In the genomic region with DNA sequence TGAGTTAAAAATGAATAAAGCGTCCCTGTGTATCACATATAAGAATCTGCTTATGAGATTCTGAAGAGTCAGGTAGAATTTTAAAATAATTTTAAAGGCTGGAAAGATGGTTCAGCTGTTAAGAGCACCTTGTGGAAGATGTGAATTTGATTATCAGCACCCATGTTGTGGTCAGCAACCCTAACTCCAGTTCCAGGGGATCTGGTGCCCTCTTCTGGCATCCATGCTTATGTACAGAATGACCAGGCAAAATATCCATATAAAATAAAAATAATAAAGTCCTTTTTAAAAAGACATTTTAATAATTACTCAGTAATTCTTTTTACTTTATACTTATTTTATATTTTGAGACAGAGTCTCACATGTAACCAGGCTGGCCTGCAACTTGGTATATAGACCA, we compare ENCODE assay signal across 10 mouse cellular contexts. TPM values are rescaled to one million over a fixed set of nuclear protein-coding genes. Genes with fewer than 3 reads are reported as not detected.
DNase-seq lines count a peak whose midpoint lies in the region; ATAC-seq and TF ChIP-seq lines count a peak whose summit lies in the region.
"Had no signal": no experiment of that assay in that cellular context is flagged by ENCODE, and none has a peak within 500 bp of the region (broad histone marks: within the 10 kb centered on the region; RNA-seq: fewer than 3 reads in every experiment).

No protein-coding gene starts in this region.

- no peak overlapping the region for H3K27ac ChIP-seq in cerebellum, adult 2 months (ENCODE audit: insufficient read depth, low read length)
- H3K27ac ChIP-seq in cortical plate, adult 2 months (ENCODE audit: insufficient read depth, low read length): no peak overlapping the region
- H3K27ac ChIP-seq: heart, embryonic 13.5 days; liver, embryonic 13.5 days had no signal

- 0 out of 2 replicates have a peak, but pooled peaks have one; percentile 59 for ATAC-seq in megakaryocyte-erythroid progenitor cell, adult 5-6 weeks (replicated peaks; ENCODE audit: low FRiP score, low TSS enrichment, poor library complexity, severe bottlenecking)

- no peaks in the 10 kb centered on the region for H3K4me1 ChIP-seq in cerebellum, adult 2 months (ENCODE audit: control insufficient read depth, insufficient read depth, low read length)
- no peaks in the 10 kb centered on the region for H3K4me1 ChIP-seq in lung, adult 2 months (ENCODE audit: control insufficient read depth, insufficient read depth, low read length)
- no peaks in the 10 kb centered on the region for H3K4me1 ChIP-seq in cortical plate, adult 2 months (ENCODE audit: control insufficient read depth, insufficient read depth, low read length)
- H3K4me1 ChIP-seq: heart, embryonic 13.5 days; liver, embryonic 13.5 days had no signal

- no peak for DNase-seq in cerebellum, adult 2 months
- DNase-seq in cerebellum, postnatal 36 days: no peak
- DNase-seq in lung, adult 2 months: no peak
- DNase-seq in lung, postnatal 25 days (ENCODE audit: low spot score): no peak
- DNase-seq in layer of hippocampus, postnatal 10 days (ENCODE audit: low spot score in 2 of 2): no peak
- DNase-seq in thymus, postnatal 25 days: no peak
- DNase-seq: liver, embryonic 13.5 days had no signal

- no peak for TF ChIP-seq POLR2A in cerebellum, adult 2 months (IDR thresholded peaks at IDR 0.05; ENCODE audit: borderline replicate concordance, insufficient read depth, low read length)
- no peak for TF ChIP-seq POLR2A in lung, adult 2 months (IDR thresholded peaks at IDR 0.05; ENCODE audit: borderline replicate concordance, extremely low read depth, low read depth, low read length)
- no peak for TF ChIP-seq POLR2A in cortical plate, adult 2 months (IDR thresholded peaks at IDR 0.05; ENCODE audit: extremely low read depth, insufficient read depth, low read length)

- 0 out of 2 replicates have a peak, but pooled peaks have one; percentile 28 for TF ChIP-seq CTCF in cerebellum, adult 2 months (IDR thresholded peaks at IDR 0.05; ENCODE audit: borderline replicate concordance, insufficient read depth, low read depth, low read length)
- TF ChIP-seq CTCF in lung, adult 2 months (IDR thresholded peaks at IDR 0.05; ENCODE audit: insufficient read depth, low read length): peak; percentile 38; the same call in 1 of the 2 replicates
- TF ChIP-seq CTCF in cortical plate, adult 2 months (IDR thresholded peaks at IDR 0.05; ENCODE audit: extremely low read depth, insufficient read depth, low read length): peak; percentile 49

- whole genome bisulfite sequencing in cerebellum, adult 2 months: 98% methylated on average over 1 of the region's 1 CpGs
- WGBS in lung, adult 2 months: 93% methylated on average over 1 of the region's 1 CpGs

- H3K4me3 ChIP-seq in cerebellum, adult 2 months (replicated peaks; ENCODE audit: insufficient read depth, low read depth, low read length): no peak overlapping the region
- H3K4me3 ChIP-seq in lung, adult 2 months (replicated peaks; ENCODE audit: extremely low read depth, low read depth, low read length): no peak overlapping the region
- H3K4me3 ChIP-seq in cortical plate, adult 2 months (ENCODE audit: insufficient read depth, low read length): no peak overlapping the region
- H3K4me3 ChIP-seq: heart, embryonic 13.5 days; liver, embryonic 13.5 days had no signal

- H3K27me3 ChIP-seq in cerebellum, adult 2 months (ENCODE audit: control insufficient read depth, insufficient read depth, low read length): no peaks in the 10 kb centered on the region
- H3K27me3 ChIP-seq: heart, embryonic 13.5 days; liver, embryonic 13.5 days had no signal

RNA-seq across cellular contexts. Expression of a gene that starts 38.2 kb away (rescaled TPM):
- polyA plus RNA-seq in cerebellum, adult 2 months (2012; rRNA removed): 16.7 and 21.6 TPM in 2 replicates
- 12.2 and 14.2 TPM in 2 replicates for polyA plus RNA-seq in lung, adult 2 months (2012; rRNA removed)
- polyA plus RNA-seq in cortical plate, adult 2 months (2012; rRNA removed): 10.9 and 12.3 TPM in 2 replicates
- total RNA-seq in megakaryocyte-erythroid progenitor cell, adult 5-6 weeks (2014; fragmentation: Nextera tagmentation): 22.3 and 41.0 TPM in 2 replicates
- 23.5 and 35.5 TPM in 2 replicates for total RNA-seq in megakaryocyte-erythroid progenitor cell, adult 5-6 weeks (2017)
- 10 to 100 TPM; 12.8 to 13.4 TPM for total RNA-seq in layer of hippocampus, postnatal 10 days (2021)

RNA-seq across cellular contexts. Expression of a gene that starts 38.3 kb away (rescaled TPM):
- polyA plus RNA-seq in cerebellum, adult 2 months (2012; rRNA removed): 30.8 and 31.9 TPM in 2 replicates
- 13.2 and 13.8 TPM in 2 replicates for polyA plus RNA-seq in lung, adult 2 months (2012; rRNA removed)
- 29.8 and 31.3 TPM in 2 replicates for polyA plus RNA-seq in cortical plate, adult 2 months (2012; rRNA removed)
- total RNA-seq in megakaryocyte-erythroid progenitor cell, adult 5-6 weeks (2014; fragmentation: Nextera tagmentation): 42.4 and 44.1 TPM in 2 replicates
- total RNA-seq in megakaryocyte-erythroid progenitor cell, adult 5-6 weeks (2017): 29.1 and 33.0 TPM in 2 replicates
- total RNA-seq in layer of hippocampus, postnatal 10 days (2021): 10 to 100 TPM; 22.8 to 24.5 TPM

RNA-seq across cellular contexts. Expression of a gene that starts 45.8 kb away (rescaled TPM):
- 108 and 110 TPM in 2 replicates for polyA plus RNA-seq in cerebellum, adult 2 months (2012; rRNA removed)
- 43.0 and 48.9 TPM in 2 replicates for polyA plus RNA-seq in lung, adult 2 months (2012; rRNA removed)
- 124 and 131 TPM in 2 replicates for polyA plus RNA-seq in cortical plate, adult 2 months (2012; rRNA removed)
- total RNA-seq in megakaryocyte-erythroid progenitor cell, adult 5-6 weeks (2014; fragmentation: Nextera tagmentation): 209 and 234 TPM in 2 replicates
- 309 and 378 TPM in 2 replicates for total RNA-seq in megakaryocyte-erythroid progenitor cell, adult 5-6 weeks (2017)
- total RNA-seq in layer of hippocampus, postnatal 10 days (2021): 100 to 1,000 TPM; 115 to 126 TPM
